Mouse (Mus musculus): ENCODE results near the gene Mgat3. TPM values are rescaled to one million over a fixed set of nuclear protein-coding genes. Genes with fewer than 3 reads are reported as not detected.

The Mgat3 gene
- polyA plus RNA-seq, 1 experiment from 2014 or later, result 8.8 TPM

DNA sequence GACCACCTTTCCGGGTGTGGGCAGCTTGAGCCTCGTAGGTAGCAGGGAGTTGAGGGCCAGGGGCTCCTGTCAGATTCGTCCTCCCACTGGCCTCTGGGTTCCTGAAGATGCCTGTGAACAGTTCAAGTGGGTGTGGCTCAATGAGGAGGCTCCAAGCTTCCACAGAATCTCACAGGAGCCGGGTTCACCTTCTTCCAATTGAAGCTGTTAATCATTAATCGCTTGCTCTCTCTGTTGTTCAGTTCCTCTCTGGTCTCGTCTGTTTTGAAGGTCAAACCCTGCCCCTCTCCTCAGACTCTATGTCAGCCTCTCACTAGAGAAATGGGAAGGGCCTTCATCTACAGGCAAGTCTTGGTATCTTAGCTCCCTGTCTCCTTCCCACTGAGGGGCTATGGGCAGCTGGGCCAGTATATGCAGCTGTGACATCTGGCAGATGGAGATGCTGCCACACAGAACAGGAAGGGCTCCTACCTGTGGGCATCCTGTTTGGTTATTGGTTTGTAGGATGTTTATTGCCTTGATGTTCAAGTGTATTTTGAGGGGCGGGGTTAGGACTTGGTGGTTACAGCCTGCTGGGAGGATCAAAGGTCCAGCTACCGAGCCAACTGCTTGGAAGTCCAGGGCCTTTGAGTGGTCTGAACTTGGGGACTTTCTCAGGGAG is 18.2 kb downstream of the Mgat3 start:
- DNase-seq (ENCODE audit: low spot score) (no peak), ATAC-seq (replicated peaks; ENCODE audit: low FRiP score) (no peak)
- Histone ChIP-seq H3K4me2 (ENCODE audit: low read depth, low read length, severe bottlenecking) (no peak overlapping the region), H3K9ac (ENCODE audit: low read length) (no peak overlapping the region), H3K36me3 (ENCODE audit: control insufficient read depth, insufficient read depth, low read length) (no peaks in the 10 kb centered on the region), H3K27ac (ENCODE audit: low read depth, low read length) (no peak overlapping the region), H3K9me3 (ENCODE audit: control insufficient read depth, low read length) (no peaks in the 10 kb centered on the region), H3K27me3 (ENCODE audit: control insufficient read depth, insufficient read depth, low read length) (no peaks in the 10 kb centered on the region), H3K4me1 (replicated peaks; ENCODE audit: control insufficient read depth, insufficient read depth, low read length) (no peaks in the 10 kb centered on the region), H3K4me3 (ENCODE audit: low read depth, low read length) (no peak overlapping the region)
- WGBS, result 79% methylated on average over 8 of the region's 8 CpGs

DNA sequence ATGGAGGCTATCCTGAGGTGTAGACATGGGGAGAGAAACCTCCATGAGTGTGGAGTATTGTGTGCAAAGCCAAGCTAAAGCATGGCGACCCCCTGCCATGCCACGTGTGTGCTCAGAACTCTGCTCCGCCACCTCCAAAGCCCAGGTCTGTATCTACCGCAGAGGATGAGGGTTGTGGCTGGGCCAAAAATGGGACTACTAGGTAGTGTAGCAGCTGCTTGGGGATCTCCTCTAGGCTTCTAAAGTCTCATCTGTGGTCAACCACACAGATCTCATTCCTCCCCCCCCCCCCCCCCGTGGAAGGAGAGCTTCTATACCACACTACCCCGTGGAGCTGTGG is 18.7 kb downstream of the Mgat3 start:
- no peak overlapping the region for H3K4me3 ChIP-seq (ENCODE audit: low read depth, low read length)
- no peaks in the 10 kb centered on the region for H3K4me1 ChIP-seq (replicated peaks; ENCODE audit: control insufficient read depth, insufficient read depth, low read length)
- WGBS, result 92% methylated on average over 5 of the region's 6 CpGs
- H3K9ac ChIP-seq (ENCODE audit: low read length), result no peak overlapping the region
- no peaks in the 10 kb centered on the region for H3K27me3 ChIP-seq (ENCODE audit: control insufficient read depth, insufficient read depth, low read length)
- no peaks in the 10 kb centered on the region for H3K36me3 ChIP-seq (ENCODE audit: control insufficient read depth, insufficient read depth, low read length)
- DNase-seq (ENCODE audit: low spot score) (no peak), ATAC-seq (replicated peaks; ENCODE audit: low FRiP score) (no peak)
- no peak overlapping the region for H3K27ac ChIP-seq (ENCODE audit: low read depth, low read length)
- H3K4me2 ChIP-seq (ENCODE audit: low read depth, low read length, severe bottlenecking), result no peak overlapping the region
- H3K9me3 ChIP-seq (ENCODE audit: control insufficient read depth, low read length), result no peaks in the 10 kb centered on the region

DNA sequence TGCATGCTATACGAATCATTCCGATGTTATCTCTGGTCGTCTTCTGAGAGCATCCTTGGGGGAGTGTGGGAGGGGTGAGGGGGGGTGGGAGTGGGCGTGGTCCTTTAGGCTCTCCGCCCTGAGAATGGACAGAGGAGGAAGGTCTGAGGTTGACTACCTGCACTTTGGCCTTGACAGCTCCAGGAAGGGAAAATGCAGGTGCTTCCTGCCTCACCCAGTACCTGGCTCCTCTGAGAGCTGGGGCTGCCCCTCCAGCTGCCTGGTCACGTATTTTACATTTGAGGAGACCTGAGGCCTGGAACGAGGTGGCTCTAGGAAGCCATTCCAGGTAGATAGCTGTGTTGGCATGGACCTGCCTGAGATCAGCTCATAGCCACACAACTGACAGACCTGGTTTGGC is 19.3 kb downstream of the Mgat3 start:
- H3K27ac ChIP-seq (ENCODE audit: low read depth, low read length), result no peak overlapping the region
- WGBS, result 82% methylated on average over 7 of the region's 7 CpGs

DNA sequence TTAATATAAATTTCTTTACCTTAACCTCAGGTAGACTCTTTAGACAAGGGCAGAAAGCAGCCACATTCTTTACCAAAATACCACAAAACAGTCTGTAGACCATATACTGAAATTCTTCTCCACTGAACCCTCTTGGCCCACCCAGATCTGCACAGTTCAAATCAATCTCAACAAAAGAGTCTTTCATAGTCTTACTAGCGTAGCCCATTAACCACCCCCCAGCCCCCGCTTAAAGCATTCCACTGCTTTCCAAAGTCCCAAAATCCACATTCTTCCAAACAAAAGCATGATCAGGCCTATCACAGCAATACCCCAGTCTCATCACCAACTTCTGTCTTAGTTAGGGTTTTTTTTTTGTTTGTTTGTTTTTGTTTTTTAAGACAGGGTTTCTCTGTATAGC is 26.0 kb downstream of the Mgat3 start:
- Histone ChIP-seq H3K4me1 (replicated peaks; ENCODE audit: control insufficient read depth, insufficient read depth, low read length) (no peaks in the 10 kb centered on the region), H3K9ac (ENCODE audit: low read length) (no peak overlapping the region), H3K27me3 (ENCODE audit: control insufficient read depth, insufficient read depth, low read length) (no peaks in the 10 kb centered on the region), H3K9me3 (ENCODE audit: control insufficient read depth, low read length) (no peaks in the 10 kb centered on the region), H3K4me2 (ENCODE audit: low read depth, low read length, severe bottlenecking) (no peak overlapping the region), H3K36me3 (ENCODE audit: control insufficient read depth, insufficient read depth, low read length) (no peaks in the 10 kb centered on the region), H3K4me3 (ENCODE audit: low read depth, low read length) (no peak overlapping the region), H3K27ac (ENCODE audit: low read depth, low read length) (no peak overlapping the region)
- 49% methylated on average over 2 of the region's 2 CpGs for WGBS
- DNase-seq (ENCODE audit: low spot score) (no peak), ATAC-seq (replicated peaks; ENCODE audit: low FRiP score) (no peak)

More for the DNA sequence above, 19.3 kb downstream of the Mgat3 start:
- Histone ChIP-seq H3K4me1 (replicated peaks; ENCODE audit: control insufficient read depth, insufficient read depth, low read length) (no peaks in the 10 kb centered on the region), H3K36me3 (ENCODE audit: control insufficient read depth, insufficient read depth, low read length) (no peaks in the 10 kb centered on the region), H3K4me3 (ENCODE audit: low read depth, low read length) (no peak overlapping the region), H3K9ac (ENCODE audit: low read length) (no peak overlapping the region), H3K9me3 (ENCODE audit: control insufficient read depth, low read length) (no peaks in the 10 kb centered on the region), H3K27me3 (ENCODE audit: control insufficient read depth, insufficient read depth, low read length) (no peaks in the 10 kb centered on the region), H3K4me2 (ENCODE audit: low read depth, low read length, severe bottlenecking) (no peak overlapping the region)
- DNase-seq (ENCODE audit: low spot score), result no peak
- no peak for ATAC-seq (replicated peaks; ENCODE audit: low FRiP score)

DNA sequence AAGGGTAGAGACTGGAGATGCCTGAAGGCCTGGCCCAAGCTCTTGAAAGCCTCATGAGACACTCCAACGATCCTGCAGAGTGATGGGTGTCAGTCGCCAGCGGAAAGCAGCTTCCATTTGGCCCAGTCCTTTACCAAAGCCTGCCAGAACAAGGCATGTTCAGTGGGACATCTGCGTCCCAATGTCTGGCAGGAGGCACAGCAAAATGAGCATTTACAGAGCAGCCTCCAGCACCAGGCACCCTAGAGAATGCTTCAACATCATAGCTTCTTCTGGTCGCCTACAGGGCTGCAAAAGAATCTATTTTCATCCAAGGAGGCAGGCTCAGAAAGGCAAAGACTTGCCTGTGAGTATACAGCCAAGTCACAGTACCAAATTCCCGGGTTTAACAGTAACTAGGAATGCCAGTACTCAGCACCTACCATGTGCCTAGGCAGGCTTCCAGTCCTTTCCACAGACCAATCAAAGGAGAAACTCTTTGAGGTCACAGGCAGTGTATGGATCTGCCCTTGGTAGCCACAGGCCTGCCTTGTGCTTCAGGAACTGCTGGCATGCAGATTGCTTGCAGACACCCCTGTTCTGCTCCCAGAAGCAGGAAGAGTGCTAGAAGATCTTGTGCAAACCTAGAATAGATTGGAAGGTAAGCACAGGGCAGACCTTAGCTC is 28.7 kb downstream of the Mgat3 start:
- no peaks in the 10 kb centered on the region for H3K4me1 ChIP-seq (replicated peaks; ENCODE audit: control insufficient read depth, insufficient read depth, low read length)
- H3K4me2 ChIP-seq (ENCODE audit: low read depth, low read length, severe bottlenecking), result no peak overlapping the region
- no peak overlapping the region for H3K9ac ChIP-seq (ENCODE audit: low read length)
- ATAC-seq (replicated peaks; ENCODE audit: low FRiP score) (no peak), DNase-seq (ENCODE audit: low spot score) (no peak)
- WGBS, result 91% methylated on average over 6 of the region's 6 CpGs
- H3K27ac ChIP-seq (ENCODE audit: low read depth, low read length), result no peak overlapping the region
- H3K27me3 ChIP-seq (ENCODE audit: control insufficient read depth, insufficient read depth, low read length), result no peaks in the 10 kb centered on the region
- H3K9me3 ChIP-seq (ENCODE audit: control insufficient read depth, low read length), result no peaks in the 10 kb centered on the region
- H3K36me3 ChIP-seq (ENCODE audit: control insufficient read depth, insufficient read depth, low read length), result no peaks in the 10 kb centered on the region
- no peak overlapping the region for H3K4me3 ChIP-seq (ENCODE audit: low read depth, low read length)

DNA sequence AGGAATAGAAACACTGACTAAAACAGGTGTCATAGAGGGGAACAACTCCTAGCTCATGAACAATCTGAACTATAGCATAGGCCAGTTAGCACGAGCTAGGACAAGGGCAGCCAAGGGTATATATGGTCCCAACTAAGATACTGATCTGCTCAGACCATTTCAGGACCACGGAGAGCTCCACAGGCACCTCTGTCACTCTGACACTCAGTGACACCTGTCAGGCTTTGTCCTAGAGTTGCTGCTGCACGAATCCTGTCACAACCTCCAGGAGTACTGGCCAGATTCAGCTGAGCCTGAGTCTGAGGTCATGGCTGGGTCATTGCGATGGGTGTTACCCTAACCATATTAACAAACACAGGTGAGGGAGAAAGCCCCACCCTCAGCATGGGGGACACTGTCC is 29.9 kb downstream of the Mgat3 start:
- Histone ChIP-seq H3K27me3 (ENCODE audit: control insufficient read depth, insufficient read depth, low read length) (no peaks in the 10 kb centered on the region), H3K4me2 (ENCODE audit: low read depth, low read length, severe bottlenecking) (no peak overlapping the region), H3K4me1 (replicated peaks; ENCODE audit: control insufficient read depth, insufficient read depth, low read length) (no peaks in the 10 kb centered on the region), H3K36me3 (ENCODE audit: control insufficient read depth, insufficient read depth, low read length) (no peaks in the 10 kb centered on the region), H3K9me3 (ENCODE audit: control insufficient read depth, low read length) (no peaks in the 10 kb centered on the region), H3K27ac (ENCODE audit: low read depth, low read length) (no peak overlapping the region), H3K4me3 (ENCODE audit: low read depth, low read length) (no peak overlapping the region), H3K9ac (ENCODE audit: low read length) (no peak overlapping the region)
- ATAC-seq (replicated peaks; ENCODE audit: low FRiP score) (no peak), DNase-seq (ENCODE audit: low spot score) (peak; percentile 62)
- WGBS, result 35% methylated on average over 4 of the region's 4 CpGs

DNA sequence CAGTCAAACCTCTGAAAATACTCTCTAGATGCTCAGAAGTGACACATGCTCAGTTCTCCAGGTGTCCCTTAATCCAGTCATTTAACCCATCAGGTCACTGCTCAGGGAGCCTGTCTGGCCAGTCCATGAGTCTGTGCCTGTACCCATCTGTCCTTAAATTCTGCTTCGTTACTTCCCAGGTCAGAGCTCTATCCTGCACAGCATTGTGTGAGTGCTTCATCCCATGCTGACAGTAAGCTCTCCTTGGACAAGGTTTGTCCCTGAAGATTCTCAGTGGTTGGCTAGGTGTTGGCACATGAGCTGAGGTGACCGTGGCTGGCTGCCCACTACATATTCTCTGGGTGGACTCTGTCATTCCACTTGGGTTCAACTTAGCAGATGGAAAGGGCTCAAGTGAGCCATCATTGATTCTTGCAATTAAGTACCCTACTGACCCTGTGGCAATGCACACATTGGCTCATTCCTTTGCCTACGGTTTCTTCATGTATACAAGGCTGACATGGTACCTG is 32.6 kb downstream of the Mgat3 start:
- Histone ChIP-seq H3K36me3 (ENCODE audit: control insufficient read depth, insufficient read depth, low read length) (no peaks in the 10 kb centered on the region), H3K4me1 (replicated peaks; ENCODE audit: control insufficient read depth, insufficient read depth, low read length) (no peaks in the 10 kb centered on the region), H3K9me3 (ENCODE audit: control insufficient read depth, low read length) (no peaks in the 10 kb centered on the region), H3K27me3 (ENCODE audit: control insufficient read depth, insufficient read depth, low read length) (no peaks in the 10 kb centered on the region), H3K9ac (ENCODE audit: low read length) (no peak overlapping the region), H3K4me2 (ENCODE audit: low read depth, low read length, severe bottlenecking) (no peak overlapping the region), H3K4me3 (ENCODE audit: low read depth, low read length) (no peak overlapping the region), H3K27ac (ENCODE audit: low read depth, low read length) (no peak overlapping the region)
- no peak for ATAC-seq (replicated peaks; ENCODE audit: low FRiP score)
- no peak for DNase-seq (ENCODE audit: low spot score)
- whole genome bisulfite sequencing, result 91% methylated on average over 3 of the region's 3 CpGs

DNA sequence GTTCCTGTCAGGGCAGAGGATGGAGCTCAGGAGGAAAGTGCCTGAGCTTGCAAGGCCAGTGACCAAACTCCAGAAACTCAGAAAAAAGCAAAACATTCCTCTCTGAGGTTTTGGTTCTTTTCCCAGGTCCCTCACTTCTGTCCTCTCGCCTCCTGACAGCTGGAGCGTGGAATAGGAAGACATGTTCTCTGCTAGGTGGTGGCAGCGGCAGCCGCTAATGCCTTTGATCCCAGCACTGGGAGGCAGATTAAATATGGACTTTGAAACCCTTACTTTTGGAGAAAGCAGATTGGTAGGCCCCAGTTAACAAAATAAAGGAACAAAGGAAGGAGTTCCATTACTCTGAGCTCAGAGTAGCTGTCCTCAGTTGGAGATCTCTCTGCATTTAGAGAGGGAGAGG is 34.9 kb downstream of the Mgat3 start:
- H3K4me1 ChIP-seq (replicated peaks; ENCODE audit: control insufficient read depth, insufficient read depth, low read length), result no peaks in the 10 kb centered on the region
- H3K9ac ChIP-seq (ENCODE audit: low read length), result no peak overlapping the region
- WGBS, result 14% methylated on average over 4 of the region's 4 CpGs
- H3K4me2 ChIP-seq (ENCODE audit: low read depth, low read length, severe bottlenecking), result no peak overlapping the region
- H3K9me3 ChIP-seq (ENCODE audit: control insufficient read depth, low read length), result no peaks in the 10 kb centered on the region
- no peaks in the 10 kb centered on the region for H3K27me3 ChIP-seq (ENCODE audit: control insufficient read depth, insufficient read depth, low read length)
- H3K36me3 ChIP-seq (ENCODE audit: control insufficient read depth, insufficient read depth, low read length), result peaks cover 3% of the 10 kb centered on the region; the same call in 1 of the 2 replicates
- no peak overlapping the region for H3K4me3 ChIP-seq (ENCODE audit: low read depth, low read length)
- ATAC-seq (replicated peaks; ENCODE audit: low FRiP score), result no peak
- no peak overlapping the region for H3K27ac ChIP-seq (ENCODE audit: low read depth, low read length)
- DNase-seq (ENCODE audit: low spot score), result no peak

DNA sequence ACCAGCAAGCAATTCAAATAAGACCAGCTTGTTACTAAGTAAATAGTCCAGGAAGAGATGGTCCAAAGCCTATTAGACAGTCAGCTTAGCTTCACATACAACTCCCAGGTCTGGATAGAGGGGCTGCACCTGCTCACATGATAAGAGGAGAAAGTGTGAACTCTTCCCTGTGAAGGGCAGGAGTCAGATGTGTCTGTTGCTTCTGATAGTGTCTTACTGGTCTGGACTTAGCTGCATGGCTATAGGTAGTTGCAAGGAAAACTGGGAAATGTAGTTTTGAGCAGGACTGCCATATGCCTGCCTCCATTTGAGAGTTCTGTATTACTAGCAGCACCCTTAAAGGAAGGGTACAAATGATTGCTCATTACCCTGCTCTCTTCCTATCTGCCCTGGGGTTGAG is 40.2 kb downstream of the Mgat3 start:
- ATAC-seq (replicated peaks; ENCODE audit: low FRiP score), result no peak

More for the DNA sequence above, 40.2 kb downstream of the Mgat3 start:
- Histone ChIP-seq H3K9ac (ENCODE audit: low read length) (no peak overlapping the region), H3K4me3 (ENCODE audit: low read depth, low read length) (no peak overlapping the region), H3K4me2 (ENCODE audit: low read depth, low read length, severe bottlenecking) (no peak overlapping the region), H3K4me1 (replicated peaks; ENCODE audit: control insufficient read depth, insufficient read depth, low read length) (no peaks in the 10 kb centered on the region), H3K9me3 (ENCODE audit: control insufficient read depth, low read length) (no peaks in the 10 kb centered on the region), H3K27ac (ENCODE audit: low read depth, low read length) (no peak overlapping the region), H3K27me3 (ENCODE audit: control insufficient read depth, insufficient read depth, low read length) (no peaks in the 10 kb centered on the region), H3K36me3 (ENCODE audit: control insufficient read depth, insufficient read depth, low read length) (peaks cover 3% of the 10 kb centered on the region; the same call in 1 of the 2 replicates)
- DNase-seq (ENCODE audit: low spot score), result no peak

Measured in forebrain, embryonic 11.5 days (tissue).